Mouse (Mus musculus) MEL (cell line): ENCODE measurements around the gene Gm10130. TPM values are rescaled to one million over a fixed set of nuclear protein-coding genes. Genes with fewer than 3 reads are reported as not detected.
"Not testable (repeated sequence)": the region's sequence is repeated elsewhere in the genome, so short reads cannot be mapped to it uniquely, and the experiment has no call there.

ENCODE experiments used
- DNase-seq: peaks from one replicate; pipeline ENCODE4 v3.0.0; 2011; ENCODE audit warnings: low read depth, low spot score
- H3K27ac ChIP-seq: 2 replicates; pipeline ENCODE4 v1.5.1; 2012; ENCODE audit warnings: low read depth, mild to moderate bottlenecking, control low read depth, low read length, moderate library complexity; ENCODE audit not compliant: control insufficient read depth
- H3K27me3 ChIP-seq, 2 experiments: fragments of 150-350 bp in 1 of 2; sonication (generic) in 1 of 2; 2 replicates each; pipeline ENCODE4 v1.6.1; 2012; ENCODE audit warnings: low read length in 2 of 2, mild to moderate bottlenecking in 2 of 2, improper control_type of control experiment in 1 of 2, moderate library complexity in 1 of 2; ENCODE audit not compliant: insufficient read depth in 2 of 2, control insufficient read depth in 1 of 2
- H3K36me3 ChIP-seq, 2 experiments: 2 replicates each; pipeline ENCODE4 v1.6.1; 2012 to 2014; ENCODE audit warnings: low read length in 2 of 2, improper control_type of control experiment in 1 of 2, inconsistent platforms in 1 of 2, mild to moderate bottlenecking in 1 of 2; ENCODE audit not compliant: insufficient read depth in 2 of 2, control insufficient read depth in 1 of 2
- H3K4me1 ChIP-seq, 2 experiments: fragments of 150-350 bp in 1 of 2; sonication (generic) in 1 of 2; 2 replicates each; pipeline ENCODE4 v1.6.1; 2012; ENCODE audit warnings: low read length in 2 of 2, improper control_type of control experiment in 1 of 2, mild to moderate bottlenecking in 1 of 2; ENCODE audit not compliant: insufficient read depth in 2 of 2, control insufficient read depth in 1 of 2
- H3K4me3 ChIP-seq, 2 experiments: fragments of 150-350 bp in 1 of 2; sonication (generic) in 1 of 2; 2 replicates each; pipeline ENCODE4 v1.5.1; 2012; ENCODE audit warnings: low read depth in 2 of 2, low read length in 2 of 2, mild to moderate bottlenecking in 2 of 2, moderate library complexity in 2 of 2, control low read depth in 1 of 2, improper control_type of control experiment in 1 of 2; ENCODE audit not compliant: control insufficient read depth in 1 of 2, insufficient read depth in 1 of 2
- H3K79me2 ChIP-seq: 2 replicates; pipeline ENCODE4 v1.6.1; 2012; ENCODE audit warnings: mild to moderate bottlenecking, low read length, moderate library complexity; ENCODE audit not compliant: control insufficient read depth, poor library complexity, insufficient read depth
- H3K9ac ChIP-seq: 2 replicates; pipeline ENCODE4 v1.6.1; 2012; ENCODE audit warnings: low read depth, mild to moderate bottlenecking, control low read depth, low read length, moderate library complexity; ENCODE audit not compliant: control insufficient read depth, poor library complexity, severe bottlenecking
- H3K9me3 ChIP-seq: fragments of 150-350 bp; sonication (generic); replicated peaks from 2 replicates; pipeline ENCODE4 v1.6.1; 2012; ENCODE audit warnings: mild to moderate bottlenecking, low read length, improper control_type of control experiment, moderate library complexity; ENCODE audit not compliant: insufficient read depth
- EP300 ChIP-seq, 2 experiments: IDR thresholded peaks; 2 replicates each; pipeline ENCODE4 v1.6.1; 2011; ENCODE audit warnings: improper control_type of control experiment in 2 of 2, low read length in 2 of 2, low read depth in 1 of 2, mild to moderate bottlenecking in 1 of 2
- ETS1 ChIP-seq: IDR thresholded peaks from 2 replicates; pipeline ENCODE4 v1.6.1; 2012; ENCODE audit warnings: low read depth, mild to moderate bottlenecking, inconsistent platforms, low read length, improper control_type of control experiment, moderate library complexity
- GABPA ChIP-seq: IDR thresholded peaks from 2 replicates; pipeline ENCODE4 v1.6.1; 2012; ENCODE audit warnings: low read depth, mild to moderate bottlenecking, inconsistent platforms, low read length, improper control_type of control experiment, moderate library complexity
- GATA1 ChIP-seq: IDR thresholded peaks from 2 replicates; pipeline ENCODE4 v1.6.1; 2011; ENCODE audit warnings: low read depth, low read length, improper control_type of control experiment
- MEF2A ChIP-seq: IDR thresholded peaks from 2 replicates; pipeline ENCODE4 v1.6.1; 2014; ENCODE audit warnings: low read depth, mild to moderate bottlenecking, inconsistent platforms, low read length, improper control_type of control experiment; ENCODE audit not compliant: poor library complexity, insufficient replicate concordance, severe bottlenecking; ENCODE audit errors: extremely low read depth
- MXI1 ChIP-seq: IDR thresholded peaks from 2 replicates; pipeline ENCODE4 v1.6.1; 2011; ENCODE audit warnings: mild to moderate bottlenecking, low read depth, low read length, improper control_type of control experiment
- MYB ChIP-seq: IDR thresholded peaks from 2 replicates; pipeline ENCODE4 v1.6.1; 2011; ENCODE audit warnings: mild to moderate bottlenecking, low read depth, low read length, improper control_type of control experiment
- MYC ChIP-seq: IDR thresholded peaks from 2 replicates; pipeline ENCODE4 v1.6.1; 2011; ENCODE audit warnings: low read depth, mild to moderate bottlenecking, low read length, improper control_type of control experiment, moderate library complexity
- POLR2AphosphoS2 ChIP-seq: IDR thresholded peaks from 2 replicates; pipeline ENCODE4 v1.6.1; 2011; ENCODE audit warnings: low read length, improper control_type of control experiment
- RCOR1 ChIP-seq: IDR thresholded peaks from 2 replicates; pipeline ENCODE4 v1.6.1; 2012; ENCODE audit warnings: low read depth, mild to moderate bottlenecking, inconsistent platforms, low read length, improper control_type of control experiment
- SIN3A ChIP-seq: IDR thresholded peaks from 2 replicates; pipeline ENCODE4 v1.6.1; 2012; ENCODE audit warnings: low read length, improper control_type of control experiment, inconsistent platforms
- SMC3 ChIP-seq: IDR thresholded peaks from 2 replicates; pipeline ENCODE4 v1.6.1; 2011; ENCODE audit warnings: low read depth, low read length, improper control_type of control experiment
- TAL1 ChIP-seq: IDR thresholded peaks from 2 replicates; pipeline ENCODE4 v1.6.1; 2012; ENCODE audit warnings: mild to moderate bottlenecking, inconsistent platforms, low read length, moderate library complexity, mixed read lengths
- TCF12 ChIP-seq: IDR thresholded peaks from 2 replicates; pipeline ENCODE4 v1.6.1; 2014; ENCODE audit warnings: low read depth, mild to moderate bottlenecking, inconsistent platforms, low read length, improper control_type of control experiment, moderate library complexity
- ZNF384 ChIP-seq: IDR thresholded peaks from 2 replicates; pipeline ENCODE4 v1.6.1; 2012; ENCODE audit warnings: low read depth, mild to moderate bottlenecking, inconsistent platforms, low read length, improper control_type of control experiment
- polyA plus RNA-seq, 2 experiments: library from polyadenylated mRNA; stranded (reverse) in 1 of 2; unstranded in 1 of 2; fragments of >175 nt in 1 of 2; fragments of >200 nt in 1 of 2; gene quantifications; 2 replicates each; pipeline versions ENCODE4 v1.2.1 to v1.2.4; 2012; ENCODE audit warnings: low replicate concordance in 2 of 2, low read depth in 1 of 2; ENCODE audit not compliant: insufficient read length in 2 of 2, insufficient read depth in 1 of 2, missing spikeins in 1 of 2
- total RNA-seq: library from RNA; depleted of rRNA; stranded (reverse); fragments of 300-350 nt; gene quantifications from 2 replicates; pipeline ENCODE4 v1.2.3, GENCODE M21; 2012

The Gm10130 gene
- total and polyA plus RNA-seq, 3 experiments, result 3.2 to 7.4 TPM; not detected in 1

- Histone ChIP-seq H3K9ac (no peak overlapping the region), H3K27me3 (no peaks in the 10 kb centered on the region), H3K4me3 (no peak overlapping the region), H3K36me3 (peaks cover 4 to 17% of the 10 kb centered on the region in 2 experiments; a peak in 3 of 4 replicates), H3K9me3 (no peaks in the 10 kb centered on the region), H3K27ac (no peak overlapping the region), H3K79me2 (peaks cover 46% of the 10 kb centered on the region), H3K4me1 (peaks cover 7 to 13% of the 10 kb centered on the region in 2 experiments)
- peak; percentile 39 for DNase-seq
- TF ChIP-seq POLR2AphosphoS2 (no peak), TAL1 (peak; percentile 23), TCF12 (peak; percentile 57; the same call in 1 of the 2 replicates), GATA1 (peak; percentile 43), MYC (0 out of 2 replicates have a peak, but pooled peaks have one; percentile 21), GABPA (no peak), ZNF384 (no peak), MXI1 (0 out of 2 replicates have a peak, but pooled peaks have one; percentile 41), ETS1 (peak; percentile 63), SIN3A (peak; percentile 48; the same call in 1 of the 2 replicates), EP300 (IDR thresholded peaks at IDR 0.05; ENCODE audit: low read depth in 1 of 2, low read length in 2 of 2) (peak; percentile 63 to 67), RCOR1 (0 out of 2 replicates have a peak, but pooled peaks have one; percentile 22)
Measured at GRCm38 (mm10) chr2:150316140-150316539, 7.4 kb upstream of the Gm10130 start.

- no peaks in the 10 kb centered on the region for H3K9me3 ChIP-seq
- no peak overlapping the region for H3K27ac ChIP-seq
- DNase-seq, result no peak
- no peak overlapping the region for H3K9ac ChIP-seq
- TF ChIP-seq MYB, result no peak
- TF ChIP-seq SMC3, result no peak
- TF ChIP-seq TAL1, result no peak
- no peak for TF ChIP-seq MEF2A
- H3K79me2 ChIP-seq, result peaks cover 43% of the 10 kb centered on the region
- peaks cover 11 to 13% of the 10 kb centered on the region in 2 experiments for H3K36me3 ChIP-seq
- H3K4me3 ChIP-seq, result no peak overlapping the region
- no peaks in the 10 kb centered on the region for H3K27me3 ChIP-seq
- peaks cover 7 to 13% of the 10 kb centered on the region in 2 experiments for H3K4me1 ChIP-seq
Measured at GRCm38 (mm10) chr2:150318973-150319372, 4.5 kb upstream of the Gm10130 start.

- H3K36me3 ChIP-seq, H3K79me2 ChIP-seq, H3K27me3 ChIP-seq, H3K27ac ChIP-seq, H3K9ac ChIP-seq, DNase-seq, H3K4me3 ChIP-seq, H3K9me3 ChIP-seq, H3K4me1 ChIP-seq: not testable (repeated sequence)
Measured at GRCm38 (mm10) chr2:150357136-150357535, 33.6 kb downstream of the Gm10130 start.

GRCm38 (mm10) chr2:150362113-150362877, 38.8 kb downstream of the Gm10130 start, which contains the start of gene 3300002I08Rik:
Gene 3300002I08Rik (minus strand): TSS chr2:150362765.
- not testable (repeated sequence) for H3K27ac ChIP-seq, DNase-seq, H3K9me3 ChIP-seq, H3K27me3 ChIP-seq, H3K4me3 ChIP-seq, H3K4me1 ChIP-seq, H3K36me3 ChIP-seq, H3K9ac ChIP-seq, H3K79me2 ChIP-seq
